Comparison of ENCODE assay signal across 8 mouse cellular contexts in the genomic region with DNA sequence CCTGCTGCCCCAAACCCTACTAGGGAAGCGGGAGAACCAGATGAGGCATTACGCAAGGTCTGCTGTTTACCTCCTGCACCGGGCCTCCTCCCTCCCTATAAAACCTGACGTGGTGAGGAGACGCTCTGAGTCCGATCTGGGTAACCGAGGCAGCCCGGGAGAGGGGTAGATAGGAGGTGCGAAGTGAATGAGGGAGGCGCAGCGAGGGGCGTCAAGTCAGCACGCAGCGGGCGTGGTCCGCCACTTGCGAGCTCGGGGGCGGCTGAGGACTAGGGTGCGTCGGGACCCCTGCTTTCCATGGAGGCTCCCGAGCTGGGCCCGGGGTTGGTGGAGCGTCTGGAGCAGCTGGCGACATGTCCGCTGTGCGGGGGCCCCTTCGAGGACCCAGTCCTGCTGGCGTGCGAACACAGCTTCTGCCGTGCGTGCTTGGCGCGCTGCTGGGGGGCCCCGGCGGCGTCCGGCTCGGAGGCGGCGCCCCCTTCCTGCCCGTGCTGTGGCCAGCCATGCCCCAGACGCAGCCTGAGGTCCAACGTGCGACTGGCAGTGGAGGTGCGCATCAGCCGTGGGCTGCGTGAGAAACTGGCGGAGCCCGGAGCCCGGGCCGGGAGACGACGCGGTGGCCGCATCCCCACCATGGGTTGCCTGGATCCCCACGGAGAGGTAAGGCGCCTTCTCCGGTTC. TPM values are rescaled to one million over a fixed set of nuclear protein-coding genes. Genes with fewer than 3 reads are reported as not detected.
A peak's percentile ranks its signal among the peaks of the same experiment; 100 is the strongest.
DNase-seq lines count a peak whose midpoint lies in the region; ATAC-seq and TF ChIP-seq lines count a peak whose summit lies in the region.

A gene (plus strand): TSS at position 128 of the 681 bp plus-strand sequence.

- no peaks in the 10 kb centered on the region for H3K9me3 ChIP-seq in forebrain, embryonic 13.5 days (replicated peaks)
- H3K9me3 ChIP-seq in intestine, postnatal 0 days (ENCODE audit: control insufficient read depth), result no peaks in the 10 kb centered on the region

- 4% methylated on average over 53 of the region's 59 CpGs for WGBS in forebrain, embryonic 13.5 days
- 2% methylated on average over 59 of the region's 59 CpGs for WGBS in intestine, postnatal 0 days
- under 1% methylated on average over 59 of the region's 59 CpGs for WGBS in small intestine, adult 2 months

- peak within 1 kb of the TSS; percentile 14 for H3K9ac ChIP-seq in forebrain, embryonic 13.5 days
- peak within 1 kb of the TSS; percentile 45; the same call in 1 of the 2 replicates for H3K9ac ChIP-seq in intestine, postnatal 0 days (ENCODE audit: low read depth, low read length)

- no peaks in the 10 kb centered on the region for H3K36me3 ChIP-seq in forebrain, embryonic 13.5 days (ENCODE audit: poor library complexity, severe bottlenecking)
- H3K36me3 ChIP-seq in intestine, postnatal 0 days (ENCODE audit: control insufficient read depth, insufficient read depth), result no peaks in the 10 kb centered on the region
- H3K36me3 ChIP-seq in small intestine, adult 2 months (ENCODE audit: control insufficient read depth, insufficient read depth, low read length), result no peaks in the 10 kb centered on the region

- peak within 1 kb of the TSS; percentile 63 for H3K4me2 ChIP-seq in forebrain, embryonic 13.5 days
- peak within 1 kb of the TSS; percentile 81 for H3K4me2 ChIP-seq in intestine, postnatal 0 days (replicated peaks; ENCODE audit: low read depth)

- no peak within 1 kb of the TSS for H3K27ac ChIP-seq in forebrain, embryonic 13.5 days
- H3K27ac ChIP-seq in intestine, postnatal 0 days (ENCODE audit: low read depth, low read length), result no peak within 1 kb of the TSS; the same call in 1 of the 2 replicates
- no peak within 1 kb of the TSS for H3K27ac ChIP-seq in small intestine, adult 2 months (ENCODE audit: insufficient read depth, low read depth, low read length)

- ATAC-seq in forebrain, embryonic 13.5 days, result peak; percentile 14; the same call in 1 of the 2 replicates
- peak; percentile 71 for ATAC-seq in intestine, postnatal 0 days

- peak within 1 kb of the TSS; percentile 38 for H3K4me3 ChIP-seq in forebrain, embryonic 13.5 days
- peak within 1 kb of the TSS; percentile 45 for H3K4me3 ChIP-seq in intestine, postnatal 0 days (ENCODE audit: low read depth, low read length)
- H3K4me3 ChIP-seq in small intestine, adult 2 months (ENCODE audit: low read depth, low read length), result peak within 1 kb of the TSS; percentile 58

- peaks cover 20% of the 10 kb centered on the region; the same call in 1 of the 2 replicates for H3K4me1 ChIP-seq in forebrain, embryonic 13.5 days
- no peaks in the 10 kb centered on the region; the same call in 1 of the 2 replicates for H3K4me1 ChIP-seq in intestine, postnatal 0 days (replicated peaks; ENCODE audit: control insufficient read depth, insufficient read depth, low read length)
- peaks cover 19% of the 10 kb centered on the region for H3K4me1 ChIP-seq in small intestine, adult 2 months (ENCODE audit: control insufficient read depth, insufficient read depth, insufficient read length, low read length)

- 0 out of 2 replicates have a peak, but pooled peaks have one; percentile 6 for TF ChIP-seq CTCF in intestine, postnatal 0 days (IDR thresholded peaks at IDR 0.05; ENCODE audit: low read depth)
- TF ChIP-seq CTCF in small intestine, adult 2 months (IDR thresholded peaks at IDR 0.05; ENCODE audit: extremely low read depth, insufficient read length, insufficient replicate concordance, low read depth, low read length), result no peak

- H3K27me3 ChIP-seq in forebrain, embryonic 13.5 days, result peaks cover 61% of the 10 kb centered on the region
- H3K27me3 ChIP-seq in intestine, postnatal 0 days (replicated peaks; ENCODE audit: control insufficient read depth, insufficient read depth, low read length), result peaks cover 35% of the 10 kb centered on the region
- H3K27me3 ChIP-seq in small intestine, adult 2 months (ENCODE audit: control insufficient read depth, insufficient read depth, low read length), result peaks cover 14% of the 10 kb centered on the region

- peak; percentile 74 for DNase-seq in cerebellum, adult 11-12 months
- no peak for DNase-seq in cerebellum, adult 9-11 months
- DNase-seq in R1 (ENCODE audit: low read depth, low spot score), result peak; percentile 61
- DNase-seq in lung, postnatal 36 days, result peak; percentile 76
- no peak for DNase-seq in spleen, postnatal 14 days (ENCODE audit: low spot score in 2 of 2)

- TF ChIP-seq POLR2A in small intestine, adult 2 months (IDR thresholded peaks at IDR 0.05; ENCODE audit: low read depth, low read length), result no peak

RNA-seq across cellular contexts. Expression of the gene that starts here (rescaled TPM):
- 0.21 and 0.83 TPM in 2 replicates for polyA plus RNA-seq in forebrain, embryonic 13.5 days (2015; fragmentation: Nextera tagmentation; extraction: Ambion mirVana)
- polyA plus RNA-seq in intestine, postnatal 0 days (2015; fragmentation: Nextera tagmentation; extraction: Ambion mirVana), result 1.7 and 2.2 TPM in 2 replicates
- 3.6 and 16.0 TPM in 2 replicates for polyA plus RNA-seq in small intestine, adult 2 months (2012; rRNA removed)

Comparison
In these comparisons a context has a peak if more than half of its experiments do, and no peak if none do; other contexts are left out.
1. DNase-seq: peak in cerebellum, adult 11-12 months (single experiment), R1 (single experiment) and lung, postnatal 36 days (single experiment); none in cerebellum, adult 9-11 months (single experiment) and spleen, postnatal 14 days (0 of 2).
2. Peak in ATAC-seq, H3K4me3 ChIP-seq, H3K9ac ChIP-seq and H3K4me2 ChIP-seq in forebrain, embryonic 13.5 days; RNA of the gene not detected or under 1 TPM.
3. Peak in every context shown above with its lines, with median percentiles within 50 percentile points of each other: H3K4me3 ChIP-seq.